9 mouse cellular contexts compared by ENCODE assay signal in genomic region chr19:37509725-37510124, GRCm38 (mm10). TPM values are rescaled to one million over a fixed set of nuclear protein-coding genes. Genes with fewer than 3 reads are reported as not detected.
DNase-seq lines count a peak whose midpoint lies in the region; TF ChIP-seq lines count a peak whose summit lies in the region.
"Had no signal": no experiment of that assay in that cellular context is flagged by ENCODE, and none has a peak within 500 bp of the region (broad histone marks: within the 10 kb centered on the region; RNA-seq: fewer than 3 reads in every experiment).

No protein-coding gene starts in this region.

- peaks cover 8 to 28% of the 10 kb centered on the region in 2 experiments for H3K4me1 ChIP-seq in CH12.LX (ENCODE audit: control insufficient read depth in 1 of 2, insufficient read depth in 2 of 2)
- no peaks in the 10 kb centered on the region for H3K4me1 ChIP-seq in cortical plate, adult 2 months (ENCODE audit: control insufficient read depth, insufficient read depth, low read length)
- H3K4me1 ChIP-seq: midbrain, embryonic 12.5 days had no signal

- H3K4me2 ChIP-seq in CH12.LX (ENCODE audit: insufficient read depth, low read depth, poor library complexity, severe bottlenecking), result peak overlapping the region; percentile 9; the same call in 1 of the 2 replicates
- H3K4me2 ChIP-seq: midbrain, embryonic 12.5 days had no signal

- H3K4me3 ChIP-seq in CH12.LX (replicated peaks in 1 of 3; ENCODE audit: low read depth in 2 of 3, low read length in 2 of 3, poor library complexity in 1 of 3), result no peak overlapping the region
- no peak overlapping the region for H3K4me3 ChIP-seq in cortical plate, adult 2 months (ENCODE audit: insufficient read depth, low read length)
- H3K4me3 ChIP-seq: midbrain, embryonic 12.5 days had no signal

- peak; percentile 93 for DNase-seq in CH12.LX (ENCODE audit: extremely low read depth)
- peak; percentile 94 for DNase-seq in R1 (ENCODE audit: low read depth, low spot score)
- DNase-seq in heart, adult 8-10 months (ENCODE audit: low spot score), result peak; percentile 74
- DNase-seq in layer of hippocampus, adult 9-11 months, result peak; percentile 74
- DNase-seq in lung, postnatal 10 days, result peak; percentile 89
- DNase-seq in right cerebral cortex, postnatal 4 days, result peak; percentile 80
- DNase-seq in urinary bladder, postnatal 4 days (ENCODE audit: low spot score in 2 of 2), result peak; percentile 51 to 83

- in situ Hi-C loops in CH12.LX (cut with MboI; ENCODE audit: low pct_ligation_motif_present, low pct_unique_long_range_greater_than_20kb, low sequenced_read_pairs), result loop anchor here (5.0 kb wide), 1 partner anchor 82 kb away; no protein-coding TSS in a partner anchor

- dilution Hi-C loops in CH12.LX (cut with MboI; ENCODE audit: extremely low pct_ligation_motif_present, extremely low pct_unique_long_range_greater_than_20kb, low sequenced_read_pairs), result no loop called here

- TF ChIP-seq RAD21 in CH12.LX (IDR thresholded peaks at IDR 0.05; ENCODE audit: low read depth, low read length), result peak; percentile 89

- H3K27ac ChIP-seq in CH12.LX (ENCODE audit: insufficient read depth, low read depth), result no peak overlapping the region
- H3K27ac ChIP-seq in cortical plate, adult 2 months (ENCODE audit: insufficient read depth, low read length), result no peak overlapping the region
- H3K27ac ChIP-seq: midbrain, embryonic 12.5 days had no signal

- no peak overlapping the region for H3K9ac ChIP-seq in CH12.LX (ENCODE audit: insufficient read depth, low read depth)
- H3K9ac ChIP-seq: midbrain, embryonic 12.5 days had no signal

- H3K36me3 ChIP-seq in CH12.LX (replicated peaks in 1 of 2; ENCODE audit: control insufficient read depth in 1 of 2, insufficient read depth in 1 of 2, low read length in 1 of 2), result no peaks in the 10 kb centered on the region
- H3K36me3 ChIP-seq: midbrain, embryonic 12.5 days had no signal

- TF ChIP-seq POLR2A in CH12.LX (IDR thresholded peaks at IDR 0.05; ENCODE audit: low read depth, low read length), result no peak
- TF ChIP-seq POLR2A in cortical plate, adult 2 months (IDR thresholded peaks at IDR 0.05; ENCODE audit: extremely low read depth, insufficient read depth, low read length), result no peak

- H3K27me3 ChIP-seq in CH12.LX (replicated peaks), result no peaks in the 10 kb centered on the region
- H3K27me3 ChIP-seq: midbrain, embryonic 12.5 days had no signal

- TF ChIP-seq CTCF in CH12.LX (conservative IDR thresholded peaks at IDR 0.05 in 1 of 2, IDR thresholded peaks at IDR 0.05 in 1 of 2; ENCODE audit: low read depth in 2 of 2, low read length in 2 of 2), result peak; percentile 71 to 93
- TF ChIP-seq CTCF in cortical plate, adult 2 months (IDR thresholded peaks at IDR 0.05; ENCODE audit: extremely low read depth, insufficient read depth, low read length), result peak; percentile 56

- TF ChIP-seq EP300 in CH12.LX (IDR thresholded peaks at IDR 0.05; ENCODE audit: low read length), result no peak

- peaks cover 6% of the 10 kb centered on the region for H3K9me3 ChIP-seq in CH12.LX (replicated peaks; ENCODE audit: low read length)
- H3K9me3 ChIP-seq: midbrain, embryonic 12.5 days had no signal

- H3K79me2 ChIP-seq in CH12.LX (replicated peaks; ENCODE audit: control insufficient read depth, extremely low read depth, insufficient read depth, poor library complexity, severe bottlenecking), result no peaks in the 10 kb centered on the region

TF ChIP-seq in CH12.LX, 34 proteins besides CTCF, POLR2A, EP300 and RAD21:
- TF ChIP-seq GABPA (IDR thresholded peaks at IDR 0.05; ENCODE audit: insufficient replicate concordance, low read depth, low read length) (no peak), IRF4 (IDR thresholded peaks at IDR 0.05; ENCODE audit: low read depth, low read length) (no peak), USF2 (conservative IDR thresholded peaks at IDR 0.05; ENCODE audit: low read depth, low read length) (no peak), MYC (IDR thresholded peaks at IDR 0.05; ENCODE audit: low read depth, low read length) (no peak), NELFE (IDR thresholded peaks at IDR 0.05; ENCODE audit: low read depth, low read length) (no peak), HCFC1 (IDR thresholded peaks at IDR 0.05; ENCODE audit: low read depth, low read length) (no peak), JUN (IDR thresholded peaks at IDR 0.05; ENCODE audit: insufficient read depth, low read depth, low read length) (no peak), ZC3H11A (IDR thresholded peaks at IDR 0.05; ENCODE audit: low read depth, low read length) (peak; percentile 58; the same call in 1 of the 2 replicates), SIN3A (IDR thresholded peaks at IDR 0.05; ENCODE audit: low read length) (no peak), PAX5 (IDR thresholded peaks at IDR 0.05; ENCODE audit: low read length) (no peak), MEF2A (IDR thresholded peaks at IDR 0.05; ENCODE audit: borderline replicate concordance, low read depth, low read length) (0 out of 2 replicates have a peak, but pooled peaks have one; percentile 18), ELF1 (IDR thresholded peaks at IDR 0.05; ENCODE audit: low read depth, low read length) (peak; percentile 52), MAX (IDR thresholded peaks at IDR 0.05; ENCODE audit: low read length) (no peak), SMC3 (IDR thresholded peaks at IDR 0.05; ENCODE audit: low read depth, low read length) (peak; percentile 94), ETS1 (conservative IDR thresholded peaks at IDR 0.05; ENCODE audit: low read depth, low read length) (no peak), TCF12 (IDR thresholded peaks at IDR 0.05; ENCODE audit: low read depth, low read length) (peak; percentile 52), ZNF384 (IDR thresholded peaks at IDR 0.05; ENCODE audit: low read depth, low read length) (no peak)

RNA-seq across cellular contexts. Expression of gene Exoc6, which starts 40.5 kb away (rescaled TPM):
- total RNA-seq in CH12.LX (2012; rRNA removed) (6.8 and 8.0 TPM in 2 replicates), CH12.LX (2014; rRNA removed) (18.5 and 18.7 TPM in 2 replicates)
- polyA plus RNA-seq in CH12.LX (2012; ENCODE audit: insufficient read length, low read depth), result 10.8 and 12.1 TPM in 2 replicates
- polyA plus RNA-seq in cortical plate, adult 2 months (2012; rRNA removed), result 20.3 and 20.6 TPM in 2 replicates
- total RNA-seq in heart, adult 8-10 months (2022), result 10 to 100 TPM; 30.2 to 36.9 (median 32.5) TPM
